Mouse (Mus musculus) stomach, postnatal 0 days (tissue): ENCODE data around the gene Ttll9.

ENCODE experiments used
- CTCF ChIP-seq: IDR thresholded peaks from 2 replicates; pipeline ENCODE4 v1.5.1; 2016; ENCODE audit warnings: antibody characterized with exemption, low read depth, mild to moderate bottlenecking, moderate library complexity
- EP300 ChIP-seq: optimal IDR thresholded peaks from 2 replicates; pipeline ENCODE3; 2016; ENCODE audit warnings: antibody characterized with exemption

DNA sequence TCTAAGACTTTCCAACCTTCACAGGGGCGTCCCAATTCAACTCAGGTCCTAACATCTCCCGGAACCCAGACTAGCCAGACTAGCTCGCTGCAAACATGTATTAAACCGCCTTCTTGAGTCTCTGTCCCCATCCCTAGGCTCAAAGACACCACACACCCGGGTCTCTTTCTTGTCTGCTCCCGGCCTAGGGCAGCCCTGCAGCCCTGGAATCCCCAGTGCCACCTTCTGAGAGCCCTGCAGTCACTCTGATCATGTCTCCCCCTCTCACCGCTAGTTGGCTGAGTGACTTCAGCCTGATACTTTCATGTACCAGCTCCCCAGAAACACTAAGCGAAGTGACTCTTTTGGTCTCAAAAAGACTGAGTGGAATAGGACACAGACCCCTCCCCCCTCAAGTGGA lies 18.7 kb upstream of the Ttll9 start:
- TF ChIP-seq EP300 (no peak), CTCF (no peak)
